Mouse (Mus musculus) heart, embryonic 12.5 days (tissue): ENCODE results near the gene Ccdc173. TPM values are rescaled to one million over a fixed set of nuclear protein-coding genes. Genes with fewer than 3 reads are reported as not detected.
"Not testable (repeated sequence)": the region's sequence is repeated elsewhere in the genome, so short reads cannot be mapped to it uniquely, and the experiment has no call there.

ENCODE experiments used
- ATAC-seq: fragments of 200-750 bp; cut with Nextera tagmentation; 2 replicates; pipeline ENCODE4 v1.8.0; 2017; ENCODE audit warnings: moderate TSS enrichment, moderate library complexity; ENCODE audit not compliant: insufficient number of reproducible peaks, low FRiP score
- H3K27ac ChIP-seq: fragments of 300-500 bp; sonication (generic); 2 replicates; pipeline ENCODE4 v1.5.1; 2016; ENCODE audit warnings: mild to moderate bottlenecking, moderate library complexity; ENCODE audit not compliant: poor library complexity, severe bottlenecking
- H3K27me3 ChIP-seq: fragments of 300-500 bp; sonication (generic); replicated peaks from 2 replicates; pipeline ENCODE4 v1.6.1; 2016; ENCODE audit warnings: mild to moderate bottlenecking, moderate library complexity
- H3K36me3 ChIP-seq: fragments of 300-500 bp; sonication (generic); 2 replicates; pipeline ENCODE4 v1.6.1; 2016; ENCODE audit warnings: mild to moderate bottlenecking, moderate library complexity
- H3K4me1 ChIP-seq: fragments of 300-500 bp; sonication (generic); replicated peaks from 2 replicates; pipeline ENCODE4 v1.6.1; 2016; ENCODE audit warnings: mild to moderate bottlenecking
- H3K4me2 ChIP-seq: fragments of 300-500 bp; sonication (generic); 2 replicates; pipeline ENCODE4 v1.6.1; 2016; ENCODE audit warnings: mild to moderate bottlenecking, moderate library complexity
- H3K4me3 ChIP-seq: fragments of 300-500 bp; sonication (generic); 2 replicates; pipeline ENCODE4 v1.5.1; 2016; ENCODE audit warnings: mild to moderate bottlenecking
- H3K9ac ChIP-seq: fragments of 300-500 bp; sonication (generic); 2 replicates; pipeline ENCODE4 v1.6.1; 2016; ENCODE audit warnings: mild to moderate bottlenecking, moderate library complexity
- H3K9me3 ChIP-seq: fragments of 300-500 bp; sonication (generic); replicated peaks from 2 replicates; pipeline ENCODE4 v1.6.1; 2016; ENCODE audit warnings: mild to moderate bottlenecking, moderate library complexity
- WGBS: fragments of 180-500 bp; shearing (Covaris S2); methylation state at CpG from one replicate; pipeline ENCODE4 v1.1.7; 2016; 5-methylcytosine and 5-hydroxymethylcytosine counted together
- polyA plus RNA-seq: library from polyadenylated mRNA; unstranded; fragments of >200 nt; fragmentation: Nextera tagmentation; extraction: Ambion mirVana; gene quantifications from 2 replicates; pipeline ENCODE4 v1.2.1, GENCODE M21; 2016

Gene Ccdc173
- polyA plus RNA-seq, 1 experiment from 2014 or later, result 1.3 TPM

DNA sequence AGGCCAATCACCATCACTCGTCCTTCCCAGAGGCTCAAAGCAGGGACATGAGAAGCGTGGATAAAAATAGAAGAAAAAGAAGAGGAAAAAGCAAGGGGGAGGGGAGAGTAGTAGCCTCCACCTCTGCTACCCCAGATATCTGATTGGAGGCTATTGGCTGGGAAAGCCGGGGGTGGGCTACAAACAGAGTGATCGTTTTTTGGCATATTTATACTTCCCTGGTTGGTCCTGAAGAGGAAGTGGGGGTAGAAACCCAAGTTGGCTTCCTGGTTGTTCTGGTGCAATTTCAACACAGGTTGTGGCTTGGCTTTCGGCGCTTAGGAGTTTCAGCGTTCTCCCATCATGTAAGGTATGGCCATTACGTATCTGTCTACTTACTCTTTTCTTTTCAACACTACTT lies 32.3 kb upstream of the Ccdc173 start, which contains the start of gene Klhl23:
TSS of gene Klhl23 (plus strand) at position 234 of the 400 bp plus-strand sequence.
- Histone ChIP-seq H3K4me3 (peak within 1 kb of the TSS; percentile 91), H3K27me3 (no peaks in the 10 kb centered on the region), H3K4me2 (peak within 1 kb of the TSS; percentile 71), H3K9ac (peak within 1 kb of the TSS; percentile 89), H3K9me3 (no peaks in the 10 kb centered on the region), H3K4me1 (peaks cover 27% of the 10 kb centered on the region), H3K27ac (peak within 1 kb of the TSS; percentile 98), H3K36me3 (peaks cover 20% of the 10 kb centered on the region)
- peak; percentile 25; the same call in 1 of the 2 replicates for ATAC-seq
- 3% methylated on average over 8 of the region's 8 CpGs for WGBS

DNA sequence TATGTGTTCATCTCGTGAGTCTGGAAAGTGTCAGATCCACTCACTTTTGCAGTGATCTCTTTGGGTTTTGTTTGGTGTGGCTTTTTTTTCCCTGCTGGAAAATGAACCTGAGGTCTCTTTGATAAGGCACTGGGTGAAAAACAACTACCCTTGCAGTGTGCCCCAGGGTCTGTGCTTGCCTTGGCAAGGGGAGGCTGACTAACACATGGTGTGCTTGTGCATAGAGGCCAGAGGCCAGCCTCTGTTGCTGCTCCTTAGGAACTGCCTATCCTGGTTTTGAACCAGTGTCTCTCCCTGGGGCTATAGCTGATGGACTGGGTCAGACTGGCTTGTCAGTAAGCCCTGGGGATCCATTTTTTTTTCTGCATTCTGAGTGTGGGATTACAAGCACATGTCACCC lies 30.8 kb upstream of the Ccdc173 start:
- Histone ChIP-seq H3K4me2 (no peak overlapping the region), H3K4me1 (peaks cover 24% of the 10 kb centered on the region), H3K36me3 (peaks cover 9% of the 10 kb centered on the region), H3K9me3 (no peaks in the 10 kb centered on the region), H3K27me3 (no peaks in the 10 kb centered on the region), H3K27ac (no peak overlapping the region), H3K4me3 (no peak overlapping the region), H3K9ac (no peak overlapping the region)
- no peak for ATAC-seq
- WGBS, result 50% methylated on average over 1 of the region's 1 CpGs

- ATAC-seq, result no peak
- no peaks in the 10 kb centered on the region for H3K9me3 ChIP-seq
- H3K9ac ChIP-seq, result no peak overlapping the region
- no peak overlapping the region for H3K27ac ChIP-seq
- H3K4me3 ChIP-seq, result no peak overlapping the region
- H3K36me3 ChIP-seq, result no peaks in the 10 kb centered on the region
- WGBS, result 75% methylated on average over 9 of the region's 9 CpGs
- H3K27me3 ChIP-seq, result no peaks in the 10 kb centered on the region
- H3K4me1 ChIP-seq, result peaks cover 9% of the 10 kb centered on the region
- no peak overlapping the region for H3K4me2 ChIP-seq
Observed at GRCm38 (mm10) chr2:69818350-69819085, 29.1 kb upstream of the Ccdc173 start.

DNA sequence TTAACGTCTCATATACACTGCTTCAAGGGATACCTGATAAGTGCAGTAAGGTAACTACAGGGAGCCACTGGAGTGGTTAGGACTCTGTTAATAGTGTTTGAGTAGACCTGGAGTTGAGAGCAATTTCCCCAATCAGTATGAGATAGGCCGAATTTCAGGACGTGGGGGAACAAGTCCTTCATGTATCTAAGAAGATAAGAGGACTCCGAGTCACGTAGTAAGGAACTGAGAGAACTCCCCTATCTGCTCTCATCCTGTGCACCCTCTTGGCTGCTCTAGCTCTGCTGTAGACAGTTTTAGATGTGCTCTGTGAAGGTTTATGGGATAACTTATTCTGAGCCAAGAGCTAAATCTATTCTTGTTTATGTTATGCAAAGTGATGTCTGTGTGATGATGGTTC lies 27.2 kb upstream of the Ccdc173 start:
- no peak for ATAC-seq
- H3K9ac ChIP-seq, result no peak overlapping the region
- H3K9me3 ChIP-seq, result no peaks in the 10 kb centered on the region
- 17% methylated on average over 5 of the region's 5 CpGs for whole genome bisulfite sequencing
- peaks cover 9% of the 10 kb centered on the region for H3K4me1 ChIP-seq
- no peak overlapping the region for H3K27ac ChIP-seq
- no peaks in the 10 kb centered on the region for H3K36me3 ChIP-seq
- no peak overlapping the region for H3K4me3 ChIP-seq
- no peaks in the 10 kb centered on the region for H3K27me3 ChIP-seq
- no peak overlapping the region for H3K4me2 ChIP-seq

DNA sequence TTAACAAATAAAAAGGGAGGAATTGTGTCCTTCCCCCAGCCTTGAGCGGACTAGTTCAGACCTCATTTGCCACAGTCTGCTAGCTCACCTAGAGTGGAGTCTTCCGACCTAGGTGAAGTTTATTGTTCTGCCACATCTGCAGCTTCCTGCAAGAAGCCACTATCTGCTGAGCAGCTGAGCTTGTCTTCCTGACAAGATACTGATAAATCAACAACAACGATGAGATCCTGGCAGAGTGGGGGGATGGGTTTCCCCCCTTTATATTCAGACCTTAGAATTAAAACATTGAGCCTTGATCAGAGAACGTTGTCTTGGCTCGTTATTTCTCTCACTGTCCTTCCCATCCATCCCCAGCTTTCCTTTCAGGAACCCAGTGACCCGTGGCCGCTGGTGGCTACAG lies 22.0 kb upstream of the Ccdc173 start:
- H3K9me3 ChIP-seq, ATAC-seq, H3K4me3 ChIP-seq, H3K27ac ChIP-seq, H3K9ac ChIP-seq, H3K4me1 ChIP-seq, H3K36me3 ChIP-seq, H3K4me2 ChIP-seq, H3K27me3 ChIP-seq: not testable (repeated sequence)
- 56% methylated on average over 7 of the region's 7 CpGs for WGBS

- Histone ChIP-seq H3K36me3 (no peaks in the 10 kb centered on the region), H3K4me3 (no peak overlapping the region), H3K9me3 (no peaks in the 10 kb centered on the region), H3K4me1 (no peaks in the 10 kb centered on the region), H3K27me3 (no peaks in the 10 kb centered on the region), H3K27ac (no peak overlapping the region), H3K4me2 (no peak overlapping the region), H3K9ac (no peak overlapping the region)
- WGBS, result 47% methylated on average over 15 of the region's 15 CpGs
- no peak for ATAC-seq
Observed at GRCm38 (mm10) chr2:69810169-69810568, 20.8 kb upstream of the Ccdc173 start.

DNA sequence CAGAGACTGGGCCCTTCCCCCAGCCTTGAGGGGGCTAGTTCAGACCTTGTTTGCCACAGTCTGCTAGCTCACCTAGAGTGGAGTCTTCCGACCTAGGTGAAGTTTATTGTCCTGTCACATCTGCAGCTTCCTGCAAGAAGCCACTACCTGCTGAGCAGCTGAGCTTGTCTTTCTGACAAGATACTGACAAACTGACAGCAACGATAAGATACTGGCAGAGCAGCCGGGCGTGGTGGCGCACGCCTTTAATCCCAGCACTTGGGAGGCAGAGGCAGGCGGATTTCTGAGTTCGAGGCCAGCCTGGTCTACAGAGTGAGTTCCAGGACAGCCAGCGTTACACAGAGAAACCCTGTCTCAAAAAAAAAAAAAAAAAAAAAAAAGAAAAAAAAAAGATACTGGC lies 15.3 kb upstream of the Ccdc173 start:
- WGBS, result 75% methylated on average over 9 of the region's 9 CpGs
- not testable (repeated sequence) for H3K27me3 ChIP-seq, H3K9me3 ChIP-seq, H3K9ac ChIP-seq, H3K4me2 ChIP-seq, H3K36me3 ChIP-seq, ATAC-seq, H3K27ac ChIP-seq, H3K4me1 ChIP-seq, H3K4me3 ChIP-seq

GRCm38 (mm10) chr2:69803756-69804155 lies 14.4 kb upstream of the Ccdc173 start:
- Histone ChIP-seq H3K27me3 (no peaks in the 10 kb centered on the region), H3K4me3 (no peak overlapping the region), H3K4me2 (peak overlapping the region; percentile 41; the same call in 1 of the 2 replicates), H3K36me3 (no peaks in the 10 kb centered on the region), H3K9ac (no peak overlapping the region), H3K4me1 (peaks cover 4% of the 10 kb centered on the region; the same call in 1 of the 2 replicates), H3K27ac (no peak overlapping the region), H3K9me3 (no peaks in the 10 kb centered on the region)
- ATAC-seq, result no peak
- WGBS, result 54% methylated on average over 8 of the region's 8 CpGs

DNA sequence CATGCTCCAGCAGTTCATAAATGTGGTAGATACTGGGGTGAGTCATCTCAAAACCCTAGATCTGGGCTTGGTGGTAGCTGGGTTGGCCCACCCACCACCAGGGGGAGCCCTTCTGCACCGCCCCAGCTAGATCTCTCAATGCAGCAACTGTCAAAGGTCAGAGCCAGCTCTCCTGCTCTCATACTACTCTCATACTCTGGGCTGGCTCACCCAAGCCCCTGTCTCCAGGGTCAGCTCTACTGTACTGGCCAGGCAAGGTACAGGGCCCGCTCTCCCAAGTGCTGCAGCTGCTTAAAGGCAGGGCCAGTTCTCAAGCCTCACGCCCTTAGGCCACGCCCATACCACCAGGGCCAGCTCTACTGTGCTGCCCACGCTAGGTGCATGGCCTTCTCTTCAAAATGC lies 13.5 kb upstream of the Ccdc173 start:
- H3K36me3 ChIP-seq, result peaks cover 1% of the 10 kb centered on the region

GRCm38 (mm10) chr2:69790722-69791121 lies 1.3 kb upstream of the Ccdc173 start:
- H3K4me3 ChIP-seq, result peak overlapping the region; percentile 85; the same call in 1 of the 2 replicates
- peak overlapping the region; percentile 96; the same call in 1 of the 2 replicates for H3K4me2 ChIP-seq
- H3K4me1 ChIP-seq, result peaks cover 6% of the 10 kb centered on the region; the same call in 1 of the 2 replicates
- WGBS, result 65% methylated on average over 4 of the region's 4 CpGs
- H3K27ac ChIP-seq, result no peak overlapping the region
- H3K9ac ChIP-seq, result no peak overlapping the region
- ATAC-seq, result no peak
- H3K27me3 ChIP-seq, result no peaks in the 10 kb centered on the region
- H3K9me3 ChIP-seq, result no peaks in the 10 kb centered on the region
- H3K36me3 ChIP-seq, result peaks cover 30% of the 10 kb centered on the region

More for the DNA sequence above, 13.5 kb upstream of the Ccdc173 start:
- ATAC-seq, result peak; percentile 75
- H3K4me2 ChIP-seq, result peak overlapping the region; percentile 41
- 47% methylated on average over 5 of the region's 5 CpGs for WGBS
- no peaks in the 10 kb centered on the region for H3K27me3 ChIP-seq
- no peak overlapping the region for H3K9ac ChIP-seq
- peaks cover 4% of the 10 kb centered on the region; the same call in 1 of the 2 replicates for H3K4me1 ChIP-seq
- 0 out of 2 replicates have a peak overlapping the region, but pooled peaks have one; percentile 12 for H3K4me3 ChIP-seq
- no peaks in the 10 kb centered on the region for H3K9me3 ChIP-seq
- no peak overlapping the region for H3K27ac ChIP-seq

DNA sequence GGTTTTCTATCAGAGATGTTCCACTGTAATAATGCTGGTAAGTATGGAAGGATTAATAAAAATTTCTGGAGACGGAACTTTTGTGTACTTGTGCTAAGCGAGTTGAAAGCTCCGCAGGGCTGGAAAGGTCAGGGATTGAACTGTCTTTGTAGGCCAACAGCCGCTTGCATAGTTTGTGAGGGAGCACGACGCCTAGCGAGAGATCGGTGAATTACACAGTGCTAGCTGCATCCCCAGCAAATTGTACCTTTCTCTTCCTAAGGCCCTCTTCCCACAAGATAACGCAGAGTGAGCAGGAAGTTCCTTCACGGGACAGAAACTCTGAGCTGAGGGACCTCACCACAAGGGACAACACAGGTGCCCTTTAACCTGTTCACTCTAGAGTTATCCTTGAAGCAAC lies 910 bp upstream of the Ccdc173 start:
- Histone ChIP-seq H3K4me1 (peaks cover 6% of the 10 kb centered on the region; the same call in 1 of the 2 replicates), H3K4me3 (peak overlapping the region; percentile 85), H3K27ac (no peak overlapping the region), H3K9me3 (no peaks in the 10 kb centered on the region), H3K36me3 (peaks cover 25% of the 10 kb centered on the region), H3K9ac (0 out of 2 replicates have a peak overlapping the region, but pooled peaks have one; percentile 85), H3K4me2 (peak overlapping the region; percentile 96), H3K27me3 (no peaks in the 10 kb centered on the region)
- 3% methylated on average over 10 of the region's 10 CpGs for WGBS
- no peak for ATAC-seq
